Mouse (Mus musculus) small intestine, adult 2 months (tissue): ENCODE measurements around the gene Cnnm4.

ENCODE experiments used
- CTCF ChIP-seq: fragments of 200-500 bp; IDR thresholded peaks from 2 replicates; pipeline ENCODE4 v1.5.1; 2012; ENCODE audit warnings: low read depth, mild to moderate bottlenecking, control low read depth, inconsistent platforms, low read length, moderate library complexity, mixed read lengths; ENCODE audit not compliant: insufficient replicate concordance, insufficient read length; ENCODE audit errors: extremely low read depth
- POLR2A ChIP-seq: fragments of 200-500 bp; IDR thresholded peaks from 2 replicates; pipeline ENCODE4 v1.6.1; 2012; ENCODE audit warnings: low read depth, mild to moderate bottlenecking, control low read depth, inconsistent platforms, low read length, moderate library complexity

GRCm38 (mm10) chr1:36545845-36546600, 74.6 kb downstream of the Cnnm4 start:
- TF ChIP-seq POLR2A = no peak
- TF ChIP-seq CTCF = no peak
